Mouse (Mus musculus): Measurements from ENCODE around the gene Myo7a. TPM values are rescaled to one million over a fixed set of nuclear protein-coding genes. Genes with fewer than 3 reads are reported as not detected.
A peak's percentile ranks its signal among the peaks of the same experiment; 100 is the strongest.

The Myo7a gene
- total RNA-seq, 2 experiments from 2014 or later: 7.0 to 7.1 TPM

DNA sequence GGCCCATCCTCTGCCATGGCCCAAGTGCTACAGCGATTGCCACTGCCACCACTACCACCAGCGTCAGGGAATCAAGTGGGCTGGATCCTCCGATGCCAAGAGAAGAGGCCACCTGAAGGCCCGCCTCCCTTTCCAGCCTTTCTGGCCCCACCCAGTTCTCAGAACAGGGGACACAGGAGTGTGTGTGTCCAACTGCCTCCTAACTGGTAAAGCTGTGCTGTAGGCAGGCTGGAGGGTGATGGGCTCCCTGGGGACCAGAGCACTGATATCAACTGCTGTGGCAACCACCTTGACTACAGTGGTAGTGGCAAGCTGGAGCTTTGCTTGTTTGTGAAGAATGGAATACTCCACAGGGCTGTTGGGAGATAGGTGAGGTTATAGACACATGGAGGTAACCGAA lies 26.1 kb upstream of the Myo7a start, which contains the start of gene Omp:
Omp (minus strand) TSS at position 101 of the 400 bp plus-strand sequence.
- DNase-seq (ENCODE audit: low spot score in 2 of 2): no peak

DNA sequence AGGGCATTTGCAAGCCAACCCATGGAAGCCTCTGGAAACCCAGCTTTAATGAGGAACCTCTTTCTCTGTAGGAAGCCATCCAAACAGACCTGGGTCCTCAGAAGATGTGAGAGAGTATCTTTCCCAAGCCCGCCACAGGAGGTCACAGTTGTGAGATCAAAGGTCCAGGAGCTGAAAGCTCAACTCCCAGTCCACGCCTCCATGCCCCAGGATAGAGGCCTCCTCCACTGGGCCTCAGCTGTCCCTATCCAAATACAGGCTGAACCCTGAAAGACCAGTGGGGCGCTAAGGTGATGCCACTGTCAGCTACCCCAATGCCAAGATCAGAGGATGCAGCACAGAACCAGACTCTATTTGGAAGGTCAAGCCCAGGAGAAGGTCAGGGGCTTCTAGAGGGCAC lies 23.3 kb upstream of the Myo7a start:
- DNase-seq (ENCODE audit: low spot score in 2 of 2): no peak

DNA sequence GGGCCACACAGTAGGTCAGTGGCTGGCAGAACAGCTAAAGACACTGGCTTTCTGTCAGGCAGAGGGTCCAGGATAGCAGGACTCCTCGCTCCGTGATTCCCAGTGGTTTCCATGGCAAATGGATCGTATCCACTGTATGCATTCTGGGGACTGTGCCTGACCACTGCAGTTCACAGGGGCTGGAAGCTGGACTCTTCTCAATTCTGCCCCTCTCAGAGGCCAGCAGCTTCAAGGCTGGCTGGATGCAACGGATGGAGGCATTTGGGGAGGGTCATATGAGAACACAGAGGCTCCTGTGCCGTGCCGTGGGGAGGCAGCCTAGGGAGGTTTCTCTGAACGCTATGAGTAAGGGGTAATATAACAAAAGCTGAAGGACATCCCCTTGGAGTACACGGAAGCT lies 22.9 kb upstream of the Myo7a start:
- no peak for DNase-seq (ENCODE audit: low spot score in 2 of 2)

DNA sequence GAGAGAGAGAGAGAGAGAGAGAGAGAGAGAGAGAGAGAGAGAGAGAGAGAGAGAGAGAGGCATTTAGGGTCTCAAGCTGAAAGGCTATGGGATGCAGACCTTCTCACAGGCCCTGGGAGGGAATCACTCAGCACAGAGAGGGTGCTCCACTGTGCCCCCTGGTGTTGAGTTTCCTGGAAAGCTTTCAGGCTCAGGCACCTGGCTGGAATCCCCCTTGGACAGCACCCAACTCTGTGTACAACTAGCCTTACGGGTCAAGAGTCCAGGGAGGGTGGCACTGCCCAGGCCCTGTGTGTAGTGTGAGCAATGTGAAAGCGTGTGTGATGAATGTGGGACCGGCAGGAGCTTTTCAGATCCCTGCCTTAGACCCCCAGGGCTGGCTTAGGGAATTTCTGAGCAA lies 21.9 kb upstream of the Myo7a start:
- no peak for DNase-seq (ENCODE audit: low spot score in 2 of 2)

DNA sequence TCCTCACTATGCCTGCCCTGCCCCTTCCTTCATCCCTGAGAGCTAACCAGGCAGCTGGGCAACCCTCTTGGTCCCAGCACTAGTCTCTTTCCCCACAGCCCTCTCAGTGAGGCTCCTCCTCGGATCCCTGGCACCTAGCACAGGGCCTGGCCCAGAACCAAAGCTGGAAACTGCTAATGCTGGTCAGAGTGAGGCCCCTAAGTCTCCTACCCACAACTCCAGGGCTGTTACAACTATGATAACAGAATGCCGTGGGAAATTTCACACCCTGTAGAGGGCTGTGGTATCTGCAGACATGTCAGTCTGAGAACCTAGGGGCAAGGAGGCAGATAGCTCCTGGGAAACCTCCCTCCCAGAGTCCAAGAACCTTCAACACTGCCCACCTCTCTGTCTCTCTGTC lies 21.3 kb upstream of the Myo7a start:
- DNase-seq (ENCODE audit: low spot score in 2 of 2): no peak

DNA sequence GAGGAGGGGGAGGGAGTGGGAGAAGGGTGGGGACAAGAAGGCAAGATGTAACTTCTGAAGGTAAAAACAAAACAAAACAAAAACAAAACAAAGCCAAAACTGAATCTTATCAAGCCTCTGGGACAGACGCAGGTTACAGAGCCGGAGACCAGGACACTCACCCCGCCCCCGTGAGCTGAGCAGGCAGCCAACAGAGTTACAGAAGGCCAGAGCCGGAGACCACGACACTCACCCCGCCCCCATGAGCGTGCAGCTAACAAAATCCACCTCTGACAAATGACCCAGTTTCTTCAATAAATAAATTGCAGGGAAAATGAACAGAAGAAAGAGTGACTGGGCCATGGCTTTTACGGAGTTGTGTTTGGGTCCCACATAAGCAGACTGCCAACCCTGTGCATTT lies 19.9 kb upstream of the Myo7a start:
- no peak for DNase-seq (ENCODE audit: low spot score in 2 of 2)

DNA sequence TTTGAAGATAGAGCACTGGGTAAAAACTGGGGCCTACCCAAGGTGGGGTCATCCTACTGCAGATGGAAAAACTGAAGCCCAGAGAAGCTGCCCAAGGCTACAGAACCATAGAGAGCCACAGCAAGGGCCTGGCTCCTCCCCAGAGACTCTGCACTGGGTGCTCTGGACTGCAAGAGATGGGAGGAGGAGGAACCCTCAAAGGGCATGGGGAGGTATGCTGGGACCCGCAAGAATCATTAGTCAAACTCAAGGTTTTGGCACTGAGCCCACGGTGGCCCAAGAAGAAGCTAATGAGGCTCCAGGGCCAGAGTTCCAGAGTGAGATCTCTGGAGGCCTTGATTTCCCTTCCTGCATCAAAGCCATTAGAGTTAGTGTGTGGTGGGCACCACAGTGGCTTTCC lies 18.7 kb upstream of the Myo7a start:
- DNase-seq (ENCODE audit: low spot score in 2 of 2): no peak

DNA sequence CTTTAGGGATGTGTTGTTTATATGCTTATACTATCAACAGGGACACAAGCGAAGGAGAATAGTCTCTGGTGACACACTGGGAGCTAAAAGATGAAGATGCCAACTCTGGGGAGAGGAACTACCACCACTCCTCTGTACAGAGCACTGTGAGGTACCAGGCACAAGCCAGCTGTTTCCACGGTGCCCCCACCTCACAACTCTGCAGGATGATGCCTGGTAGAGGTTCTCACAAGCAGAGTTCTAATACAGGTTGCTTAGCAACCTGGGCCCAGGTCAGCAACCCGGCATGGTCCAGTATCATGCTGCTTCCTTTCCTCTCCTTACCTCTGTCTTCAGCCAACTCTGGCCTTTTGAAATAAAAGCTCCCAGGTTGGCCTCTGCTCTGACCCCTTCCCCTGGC lies 18.3 kb upstream of the Myo7a start:
- no peak for DNase-seq (ENCODE audit: low spot score in 2 of 2)

DNA sequence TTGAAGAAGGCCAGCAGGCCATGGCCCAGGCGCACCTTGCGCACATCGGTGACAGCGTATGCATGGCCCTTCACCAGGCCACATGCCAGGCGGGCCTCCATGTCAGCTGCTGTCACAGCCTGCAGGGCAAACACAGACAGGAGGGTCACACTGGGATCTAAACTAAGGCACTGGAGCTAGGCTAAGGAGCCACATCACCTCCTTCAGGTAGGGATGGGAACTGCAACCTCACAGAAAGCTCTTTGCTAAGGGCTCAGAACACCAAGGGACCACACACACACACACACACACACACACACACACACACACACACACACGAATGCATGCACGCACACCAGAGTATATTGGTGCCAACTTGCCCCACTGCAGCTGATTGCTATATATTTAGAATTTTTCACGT lies 12.4 kb upstream of the Myo7a start:
- DNase-seq (ENCODE audit: low spot score in 2 of 2): no peak

DNA sequence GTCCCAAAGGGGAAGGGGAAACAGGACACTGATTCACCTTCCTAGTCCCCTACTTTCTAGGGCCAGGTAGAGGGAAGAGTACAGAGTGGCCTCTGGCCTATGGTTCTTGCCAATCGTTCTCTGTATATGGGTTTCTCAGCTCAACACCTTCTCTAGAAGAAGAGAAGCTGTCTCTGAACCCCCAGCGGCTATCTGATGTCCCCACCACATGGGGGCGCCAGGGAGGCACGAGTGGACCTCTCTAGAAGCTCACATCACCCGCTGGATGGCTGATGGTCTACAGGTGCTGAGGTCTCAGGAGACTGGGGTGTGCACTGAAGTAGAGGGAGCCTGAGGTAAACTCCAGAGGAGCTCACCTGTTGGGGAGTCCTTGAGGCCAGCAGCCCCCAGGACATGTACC lies 6.1 kb upstream of the Myo7a start:
- DNase-seq (ENCODE audit: low spot score in 2 of 2): peak in 1 of 2 experiments; percentile 54

DNA sequence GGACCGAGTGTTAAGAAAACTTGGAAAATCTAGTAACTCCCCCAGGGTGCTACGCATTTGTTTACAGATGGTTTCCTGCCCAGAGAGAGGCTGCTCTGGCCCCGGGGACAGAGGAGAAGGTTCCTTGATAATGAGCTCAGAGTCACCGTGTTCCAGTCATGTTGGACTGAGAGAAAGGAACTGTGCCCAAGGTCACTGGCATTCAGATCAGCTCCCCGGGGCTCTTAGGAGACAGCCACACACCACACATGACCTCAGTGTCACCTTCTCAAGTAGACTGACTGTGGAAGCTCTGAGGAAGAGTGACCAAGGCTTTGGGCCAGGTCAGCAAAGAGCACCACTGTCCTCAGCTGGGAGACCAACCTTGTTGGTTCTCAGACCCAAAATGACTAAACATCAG lies 5.4 kb upstream of the Myo7a start:
- DNase-seq (ENCODE audit: low spot score in 2 of 2): no peak

DNA sequence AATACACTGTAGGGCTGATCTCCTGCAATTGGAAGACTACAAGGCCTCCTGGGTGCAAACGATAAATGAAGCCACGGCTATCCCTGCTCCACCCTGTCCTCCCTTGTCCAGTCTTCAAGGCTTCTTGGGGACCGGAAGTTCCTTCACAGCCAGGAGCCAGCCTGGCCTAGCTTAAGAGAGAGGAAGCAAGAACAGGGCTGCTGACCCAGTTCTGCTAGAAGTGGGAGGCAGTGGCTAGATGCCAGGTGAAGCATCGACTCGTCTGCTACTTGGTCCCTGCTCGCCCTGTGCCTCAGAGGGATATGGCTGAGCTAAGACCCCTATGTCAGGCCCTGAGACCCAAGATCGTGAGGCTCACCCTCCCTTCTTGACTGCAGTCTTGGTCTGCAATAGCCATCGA lies 2.3 kb upstream of the Myo7a start:
- no peak for DNase-seq (ENCODE audit: low spot score in 2 of 2)

DNA sequence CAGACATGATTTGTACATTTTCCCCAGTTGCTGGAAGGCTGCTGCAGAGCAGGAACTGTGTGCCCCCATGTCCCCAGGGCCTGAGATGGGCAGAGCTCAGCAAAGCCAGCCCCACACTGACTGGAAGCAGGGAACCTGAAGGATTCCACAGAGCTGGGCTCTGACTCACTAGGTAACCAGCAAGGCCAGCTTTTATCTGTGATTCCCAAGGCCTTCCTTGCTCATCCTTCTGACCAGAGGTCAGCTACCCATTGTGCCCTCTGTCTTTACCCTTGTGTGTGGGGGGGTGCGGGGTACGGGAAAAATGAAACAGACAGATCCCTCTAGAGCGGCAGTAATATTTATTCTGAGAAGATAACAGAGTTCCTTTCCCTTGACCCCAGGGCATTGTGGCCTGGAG lies 1.9 kb upstream of the Myo7a start:
- no peak for DNase-seq (ENCODE audit: low spot score in 2 of 2)

DNA sequence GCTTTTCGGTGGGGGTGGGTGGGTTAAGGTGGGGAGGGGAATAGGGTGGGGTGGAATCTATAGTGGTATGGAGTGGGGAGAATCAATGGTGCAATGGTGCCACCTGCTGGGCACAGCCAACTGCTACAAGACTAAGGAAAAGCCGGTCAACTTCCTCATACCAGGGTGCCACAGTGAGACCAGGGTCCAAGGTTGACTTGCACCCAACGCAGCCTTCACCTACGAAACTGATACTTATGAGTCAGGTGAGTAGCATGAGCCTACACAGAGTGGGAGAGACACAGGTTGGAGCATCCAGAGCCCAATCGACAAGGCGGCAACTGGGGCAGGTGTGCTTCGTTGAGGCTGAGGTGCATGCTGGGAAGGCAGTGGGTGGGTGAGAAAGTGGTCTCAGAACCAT lies 1.0 kb upstream of the Myo7a start:
- peak in 1 of 2 experiments; percentile 61 for DNase-seq (ENCODE audit: low spot score in 2 of 2)

DNA sequence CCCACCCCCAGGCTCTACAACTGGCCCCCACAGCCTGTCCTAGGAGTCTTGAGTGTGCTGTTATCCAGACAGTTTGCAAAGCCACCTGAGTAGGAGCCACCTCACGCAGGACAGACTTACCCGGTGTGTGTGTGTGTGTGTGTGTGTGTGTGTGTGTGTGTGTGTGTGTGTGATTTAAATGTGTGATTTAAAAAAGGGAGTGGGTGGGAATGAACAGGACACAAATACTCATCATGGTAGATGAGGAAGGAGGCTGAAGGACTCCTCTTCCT lies 573 bp upstream of the Myo7a start:
- DNase-seq (ENCODE audit: low spot score in 2 of 2): no peak

DNA sequence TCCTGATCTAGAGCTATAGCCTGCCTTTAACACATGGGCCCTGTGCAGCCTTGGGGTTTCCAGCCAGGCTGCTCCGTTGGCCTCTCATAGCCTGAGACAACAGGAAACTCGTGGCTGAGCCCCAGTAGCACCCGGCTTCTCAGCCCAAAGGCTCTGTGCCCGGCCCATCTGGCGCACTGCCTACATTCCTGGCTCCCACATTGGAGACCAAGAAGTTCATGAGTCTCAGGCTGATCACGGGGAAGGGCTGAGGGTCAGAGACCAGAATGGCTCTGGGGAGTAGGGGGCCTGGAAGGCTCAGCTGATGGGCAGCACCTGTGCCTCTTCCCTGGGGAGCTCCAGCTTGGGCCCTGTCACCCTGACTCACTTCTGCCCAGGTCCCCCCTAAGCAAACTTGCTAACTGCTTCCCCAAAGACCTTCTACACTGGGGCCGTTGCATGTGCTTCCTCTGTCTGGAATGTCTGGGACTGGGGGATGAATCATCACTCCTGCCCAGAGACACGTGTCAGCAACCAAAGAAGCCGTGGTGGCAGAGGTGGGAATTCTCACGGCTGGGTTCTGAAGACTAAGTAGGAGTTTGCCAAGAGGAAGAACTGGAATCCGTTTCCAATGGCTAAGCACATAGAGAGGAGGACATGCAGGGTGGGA lies 2.2 kb downstream of the Myo7a start:
- DNase-seq (ENCODE audit: low spot score in 2 of 2): peak in 1 of 2 experiments; percentile 83

DNA sequence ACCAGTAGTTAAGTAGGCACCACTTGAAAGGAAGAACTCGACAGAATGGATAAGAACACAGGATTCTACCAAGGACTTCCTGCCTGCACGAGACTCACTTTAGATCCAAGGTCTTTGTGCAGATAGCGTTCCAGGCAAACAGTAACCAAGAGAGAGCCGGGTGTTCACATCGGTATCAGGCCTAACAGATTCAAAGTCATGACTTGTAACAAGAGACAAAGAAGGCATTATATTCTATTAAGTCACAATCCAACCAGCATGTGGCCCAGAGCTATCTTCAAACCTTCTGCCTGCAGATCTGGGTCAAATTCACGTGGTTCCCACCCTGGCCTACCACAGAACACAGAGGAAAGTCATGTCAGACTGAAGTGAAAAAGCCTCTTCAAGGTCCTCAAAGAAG lies 4.7 kb downstream of the Myo7a start:
- no peak for DNase-seq (ENCODE audit: low spot score in 2 of 2)

DNA sequence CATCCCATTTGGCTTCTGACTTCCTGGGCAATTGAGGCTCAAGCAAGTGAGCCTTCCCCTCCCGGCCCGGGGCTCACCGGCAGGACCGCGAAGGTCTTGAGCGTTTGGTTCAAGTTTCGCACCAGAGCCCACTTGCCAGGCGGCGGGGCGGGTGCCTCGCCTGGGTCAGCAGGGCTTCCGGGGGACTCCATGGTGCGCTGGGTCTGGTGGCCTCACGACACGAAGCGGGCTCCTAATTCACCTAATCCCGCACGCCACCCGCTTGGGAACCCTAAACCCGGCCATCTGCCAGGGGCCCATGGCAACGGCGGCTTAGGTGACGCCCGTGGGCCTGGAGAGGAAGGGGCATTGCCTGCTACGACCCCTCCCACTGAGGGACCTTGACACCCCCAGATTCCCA lies 8.1 kb downstream of the Myo7a start:
- no peak for DNase-seq (ENCODE audit: low spot score in 2 of 2)

DNA sequence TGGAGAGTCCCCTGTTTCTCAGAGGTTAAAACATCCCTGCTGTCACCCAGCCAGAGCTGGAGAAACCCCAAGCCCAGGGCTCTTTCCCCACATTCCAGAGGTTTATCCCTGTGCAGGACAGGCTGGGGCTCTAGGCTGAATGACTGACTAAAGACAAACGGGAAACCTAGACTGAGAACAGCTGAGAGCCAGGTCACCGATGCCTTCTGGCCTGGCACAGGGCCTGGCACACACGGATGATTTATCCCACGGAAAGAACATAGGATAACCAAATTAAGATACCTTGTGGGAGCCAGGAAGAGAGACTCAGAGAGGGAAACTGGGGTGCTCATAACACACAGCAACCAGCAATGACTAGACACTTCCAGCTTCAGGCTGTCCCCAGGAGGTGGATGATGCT lies 9.6 kb downstream of the Myo7a start:
- no peak for DNase-seq (ENCODE audit: low spot score in 2 of 2)

DNA sequence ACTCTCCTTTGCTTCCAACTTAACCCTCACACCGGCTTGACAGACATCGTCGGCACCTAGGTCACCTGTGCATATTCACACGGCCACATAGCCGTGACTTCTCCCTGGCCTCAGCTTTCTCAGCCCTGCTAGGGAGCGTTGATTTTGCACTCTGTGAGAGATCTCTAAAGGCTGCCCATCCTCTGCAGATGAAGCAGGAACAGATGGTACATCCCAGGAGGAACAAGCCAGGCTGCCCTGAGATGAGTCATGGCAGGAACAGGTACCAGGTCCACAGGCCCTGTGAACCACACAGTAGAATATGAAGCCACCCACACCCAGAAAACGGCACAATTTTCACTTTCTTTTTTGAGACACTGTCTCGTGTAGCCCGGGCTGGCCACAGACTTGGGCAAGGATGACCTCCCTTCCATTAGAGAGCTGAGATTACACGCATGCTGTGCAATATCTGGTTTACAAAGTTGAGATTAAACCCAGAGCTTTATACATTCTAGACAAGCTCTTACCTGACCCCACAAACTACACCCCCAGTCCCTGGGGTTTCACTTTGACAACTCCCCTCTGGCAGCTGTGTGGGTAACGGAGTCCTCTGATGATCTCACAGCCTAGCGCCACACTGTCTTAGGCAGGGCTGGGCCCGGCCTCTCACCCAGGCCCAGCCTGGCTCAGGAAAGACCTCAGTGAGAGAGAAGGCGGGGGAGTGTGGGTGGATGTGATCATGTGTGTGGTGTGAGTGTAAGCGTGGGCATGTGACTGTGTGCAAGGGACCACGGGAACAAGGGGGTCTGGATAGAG lies 10.5 kb downstream of the Myo7a start:
- no peak for DNase-seq (ENCODE audit: low spot score in 2 of 2)

DNA sequence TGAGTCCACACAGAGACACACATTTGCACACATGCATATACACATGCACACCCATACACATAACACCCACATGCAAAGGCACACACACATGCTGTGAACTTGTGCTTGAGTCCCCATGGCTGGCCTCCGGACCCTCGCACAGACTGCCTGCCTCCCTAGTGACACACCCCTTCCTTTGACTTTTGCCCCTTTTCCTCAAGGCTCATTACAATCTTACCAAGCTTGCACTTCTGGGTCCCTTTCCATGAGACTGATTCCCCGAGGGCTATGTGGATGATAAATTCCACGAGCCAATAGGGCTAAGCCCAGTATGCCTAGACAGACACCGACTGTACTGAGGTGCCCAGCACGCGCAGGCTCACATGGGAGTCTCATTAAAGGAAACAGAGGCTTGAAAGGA lies 13.1 kb downstream of the Myo7a start:
- no peak for DNase-seq (ENCODE audit: low spot score in 2 of 2)

DNA sequence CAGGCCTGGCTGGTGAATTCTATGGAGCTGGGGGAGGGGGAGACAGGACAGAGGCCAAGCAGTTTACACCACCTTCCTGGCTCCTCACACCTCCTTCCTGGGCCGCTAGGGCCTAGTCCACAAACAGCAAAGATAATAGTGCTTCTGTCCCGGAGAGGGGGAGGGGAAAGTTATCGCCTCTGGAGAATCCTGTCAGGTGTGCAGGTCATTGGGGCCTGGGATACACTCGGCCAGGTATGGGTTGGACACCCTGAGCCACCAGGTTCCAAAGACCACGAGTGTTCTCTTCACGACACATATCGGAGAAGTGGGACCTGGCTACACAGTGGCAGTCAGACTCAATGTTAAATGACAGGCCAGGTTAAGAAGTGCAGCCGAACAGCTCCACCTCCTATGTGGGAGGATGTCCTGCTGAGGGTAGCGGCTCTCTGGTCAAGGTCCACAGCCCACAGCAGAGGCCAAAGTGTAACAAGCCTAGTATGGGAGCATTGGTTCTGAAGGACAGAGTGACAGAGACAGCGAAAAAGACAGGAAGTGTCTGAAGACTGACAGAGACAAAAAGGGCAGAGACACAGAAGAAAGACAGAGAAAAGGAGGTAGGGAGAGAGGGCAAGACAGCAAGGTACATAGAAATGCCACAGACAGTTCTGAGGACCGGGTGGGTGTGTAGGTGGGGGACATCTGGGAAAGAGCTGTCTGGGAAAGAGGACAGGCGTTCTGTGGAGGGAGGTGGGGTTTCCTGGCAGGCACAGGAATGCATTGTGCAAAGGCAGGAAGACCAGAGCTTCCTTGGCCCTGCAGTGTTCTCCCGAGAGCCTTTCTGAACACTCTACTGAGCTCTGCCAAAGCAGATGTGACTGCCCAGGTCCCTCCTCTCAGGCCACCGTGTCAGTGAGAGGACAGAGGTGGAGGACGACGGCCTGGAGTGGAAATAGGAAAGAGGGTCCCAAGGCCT lies 14.6 kb downstream of the Myo7a start:
- no peak for DNase-seq (ENCODE audit: low spot score in 2 of 2)
